Mouse (Mus musculus): ENCODE results near the gene 4930558K02Rik.

4930558K02Rik gene

GRCm38 (mm10) chr1:161979536-161979935 is at the start of gene 4930558K02Rik:
4930558K02Rik (minus strand) TSS chr1:161979636.
- DNase-seq (ENCODE audit: low read depth, low spot score): no peak

GRCm38 (mm10) chr1:162023681-162024270 is 44.3 kb upstream of the 4930558K02Rik start:
- no peak for DNase-seq (ENCODE audit: low read depth, low spot score)

GRCm38 (mm10) chr1:162020766-162021165 is 41.3 kb upstream of the 4930558K02Rik start:
- DNase-seq (ENCODE audit: low read depth, low spot score): no peak

GRCm38 (mm10) chr1:162020303-162020731 is 40.9 kb upstream of the 4930558K02Rik start:
- no peak for DNase-seq (ENCODE audit: low read depth, low spot score)

GRCm38 (mm10) chr1:162018601-162018977 is 39.2 kb upstream of the 4930558K02Rik start:
- no peak for DNase-seq (ENCODE audit: low read depth, low spot score)

- no peak for DNase-seq (ENCODE audit: low read depth, low spot score)
These were observed 38.7 kb upstream of the 4930558K02Rik start for GRCm38 (mm10) chr1:162017975-162018600.

- DNase-seq (ENCODE audit: low read depth, low spot score): no peak
These were observed 37.5 kb upstream of the 4930558K02Rik start for GRCm38 (mm10) chr1:162016982-162017381.

- no peak for DNase-seq (ENCODE audit: low read depth, low spot score)
These were observed 35.9 kb upstream of the 4930558K02Rik start for GRCm38 (mm10) chr1:162015247-162015862.

GRCm38 (mm10) chr1:162013561-162013960 is 34.1 kb upstream of the 4930558K02Rik start:
- DNase-seq (ENCODE audit: low read depth, low spot score): no peak

- no peak for DNase-seq (ENCODE audit: low read depth, low spot score)
These were observed 32.2 kb upstream of the 4930558K02Rik start for GRCm38 (mm10) chr1:162011523-162012245.

GRCm38 (mm10) chr1:162009086-162009485 is 29.6 kb upstream of the 4930558K02Rik start:
- DNase-seq (ENCODE audit: low read depth, low spot score): no peak

GRCm38 (mm10) chr1:162008631-162009067 is 29.2 kb upstream of the 4930558K02Rik start:
- DNase-seq (ENCODE audit: low read depth, low spot score): no peak

GRCm38 (mm10) chr1:162008208-162008607 is 28.8 kb upstream of the 4930558K02Rik start:
- no peak for DNase-seq (ENCODE audit: low read depth, low spot score)

- DNase-seq (ENCODE audit: low read depth, low spot score): no peak
These were observed 26.7 kb upstream of the 4930558K02Rik start for GRCm38 (mm10) chr1:162006109-162006508.

GRCm38 (mm10) chr1:162004821-162005770 is 25.7 kb upstream of the 4930558K02Rik start:
- peak; percentile 26 for DNase-seq (ENCODE audit: low read depth, low spot score)

- DNase-seq (ENCODE audit: low read depth, low spot score): no peak
These were observed 25.0 kb upstream of the 4930558K02Rik start for GRCm38 (mm10) chr1:162004518-162004780.

- DNase-seq (ENCODE audit: low read depth, low spot score): no peak
These were observed 24.5 kb upstream of the 4930558K02Rik start for GRCm38 (mm10) chr1:162003729-162004517.

GRCm38 (mm10) chr1:162001328-162001727 is 21.9 kb upstream of the 4930558K02Rik start:
- peak; percentile 53 for DNase-seq (ENCODE audit: low read depth, low spot score)

- peak; percentile 87 for DNase-seq (ENCODE audit: low read depth, low spot score)
These were observed 20.5 kb upstream of the 4930558K02Rik start for GRCm38 (mm10) chr1:161999882-162000371.

GRCm38 (mm10) chr1:161999338-161999737 is 19.9 kb upstream of the 4930558K02Rik start:
- DNase-seq (ENCODE audit: low read depth, low spot score): no peak
